Mouse (Mus musculus): Measurements from ENCODE around the gene 1700080E11Rik. TPM values are rescaled to one million over a fixed set of nuclear protein-coding genes. Genes with fewer than 3 reads are reported as not detected.
"Not testable (repeated sequence)": the region's sequence is repeated elsewhere in the genome, so short reads cannot be mapped to it uniquely, and the experiment has no call there.

The 1700080E11Rik gene
- total and polyA plus RNA-seq, 2 experiments from 2014 or later, result not detected

DNA sequence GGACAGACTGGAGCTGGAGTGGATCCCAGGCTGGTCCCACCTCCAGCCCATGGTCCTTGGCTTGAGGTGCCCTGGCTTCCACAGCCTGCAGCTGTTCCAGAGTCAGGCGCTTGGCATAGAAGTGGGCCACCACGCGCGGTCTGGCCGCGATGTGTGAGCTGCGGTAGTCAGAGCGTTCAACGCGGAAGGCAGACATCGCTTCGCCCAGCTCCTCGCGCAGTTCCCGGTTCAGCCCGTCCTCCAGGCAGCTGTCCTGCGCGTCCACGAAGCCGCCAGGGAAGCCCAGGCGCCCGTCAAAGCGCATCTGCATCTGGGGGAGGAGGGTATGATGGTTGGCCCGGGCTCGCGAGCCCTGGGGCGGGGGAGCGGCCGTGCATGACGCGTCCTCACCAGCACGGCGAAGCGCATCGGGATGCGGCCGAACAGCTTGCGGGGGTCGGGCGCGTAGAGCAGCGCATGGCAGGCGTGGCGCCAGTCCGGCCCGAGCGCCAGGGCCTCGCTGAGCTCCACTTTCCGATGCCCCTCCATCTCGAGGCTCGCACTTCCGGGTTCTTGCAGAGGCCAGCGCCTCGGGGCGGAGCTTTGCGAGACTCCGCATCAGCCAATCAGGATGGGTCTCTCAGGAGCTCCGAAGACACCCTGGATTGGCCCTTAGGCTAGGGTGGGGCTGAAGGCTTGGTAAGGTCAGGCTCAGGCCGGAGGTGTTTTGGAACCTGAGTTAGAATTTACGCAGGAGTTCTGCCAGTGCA, 13.5 kb downstream of the 1700080E11Rik start, which contains the start of gene Nudt16:
TSS of gene Nudt16 (minus strand) at position 572 of the 749 bp plus-strand sequence.
- peak within 1 kb of the TSS; percentile 84 for H3K4me2 ChIP-seq (ENCODE audit: low read depth)
- H3K27me3 ChIP-seq (ENCODE audit: insufficient read depth, low read length), result no peaks in the 10 kb centered on the region
- peak within 1 kb of the TSS; percentile 89 for H3K9ac ChIP-seq
- H3K36me3 ChIP-seq (ENCODE audit: insufficient read depth), result no peaks in the 10 kb centered on the region
- ATAC-seq (peak; percentile 99), DNase-seq (peak; percentile 94)
- H3K4me1 ChIP-seq (ENCODE audit: insufficient read depth), result peaks cover 11% of the 10 kb centered on the region
- H3K27ac ChIP-seq (ENCODE audit: low read depth, low read length), result peak within 1 kb of the TSS; percentile 89
- no peak for TF ChIP-seq CTCF (IDR thresholded peaks at IDR 0.05; ENCODE audit: low read depth)
- 3% methylated on average over 60 of the region's 60 CpGs for WGBS
- no peaks in the 10 kb centered on the region for H3K9me3 ChIP-seq (ENCODE audit: low read length)
- peak within 1 kb of the TSS; percentile 79 for H3K4me3 ChIP-seq (ENCODE audit: low read depth, low read length)

DNA sequence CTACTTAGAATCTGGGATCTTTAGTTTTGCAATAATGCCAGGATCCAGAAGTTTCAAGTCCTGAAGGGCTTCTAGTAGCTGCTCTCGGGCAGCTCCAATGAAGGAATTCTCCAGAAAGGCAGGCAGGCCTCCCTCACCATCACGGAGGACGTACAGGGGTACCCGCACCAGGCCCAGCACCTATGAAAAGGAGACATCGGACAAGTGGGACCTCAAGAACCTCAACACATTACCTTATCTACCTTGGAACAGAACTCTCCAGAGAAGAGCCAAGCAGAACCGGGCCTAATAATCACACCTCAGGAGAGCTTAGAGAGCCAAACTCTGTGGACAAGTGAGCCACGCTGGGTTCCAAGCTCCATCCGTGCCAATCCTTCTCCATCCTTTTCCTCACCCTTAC, 14.6 kb downstream of the 1700080E11Rik start:
- WGBS, result 94% methylated on average over 8 of the region's 8 CpGs
- no peak for TF ChIP-seq CTCF (IDR thresholded peaks at IDR 0.05; ENCODE audit: low read depth)
- Histone ChIP-seq H3K27me3 (ENCODE audit: insufficient read depth, low read length) (no peaks in the 10 kb centered on the region), H3K27ac (ENCODE audit: low read depth, low read length) (no peak overlapping the region), H3K9ac (no peak overlapping the region), H3K36me3 (ENCODE audit: insufficient read depth) (no peaks in the 10 kb centered on the region), H3K4me1 (ENCODE audit: insufficient read depth) (peaks cover 11% of the 10 kb centered on the region), H3K4me2 (ENCODE audit: low read depth) (peak overlapping the region; percentile 84), H3K4me3 (ENCODE audit: low read depth, low read length) (no peak overlapping the region), H3K9me3 (ENCODE audit: low read length) (no peaks in the 10 kb centered on the region)
- ATAC-seq, result no peak
- DNase-seq, result no peak

DNA sequence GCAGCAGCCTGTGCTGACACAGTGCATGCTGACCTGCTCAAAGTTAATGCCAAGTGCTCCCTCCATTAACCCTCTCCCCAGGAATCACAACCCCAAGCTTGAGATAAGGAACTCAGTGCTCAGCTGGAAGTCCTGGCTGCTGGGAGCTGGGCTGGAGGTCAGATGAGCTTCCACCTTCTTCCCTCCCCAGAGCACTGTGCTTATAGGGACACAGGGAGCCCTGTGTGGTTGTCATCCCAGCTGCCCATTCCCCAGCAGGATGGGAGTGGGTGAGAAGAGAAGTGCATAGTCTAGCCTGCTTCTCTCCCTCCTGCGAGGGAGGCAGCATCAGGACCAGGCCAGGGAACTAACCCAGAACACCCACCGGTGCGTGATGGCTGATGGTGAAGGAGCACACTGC, 19.7 kb downstream of the 1700080E11Rik start:
- not testable (repeated sequence) for H3K9ac ChIP-seq; H3K36me3 ChIP-seq (ENCODE audit: insufficient read depth); ATAC-seq; H3K27ac ChIP-seq (ENCODE audit: low read depth, low read length); H3K4me3 ChIP-seq (ENCODE audit: low read depth, low read length); H3K9me3 ChIP-seq (ENCODE audit: low read length); H3K27me3 ChIP-seq (ENCODE audit: insufficient read depth, low read length); H3K4me2 ChIP-seq (ENCODE audit: low read depth); DNase-seq; H3K4me1 ChIP-seq (ENCODE audit: insufficient read depth)
- 95% methylated on average over 3 of the region's 3 CpGs for WGBS

DNA sequence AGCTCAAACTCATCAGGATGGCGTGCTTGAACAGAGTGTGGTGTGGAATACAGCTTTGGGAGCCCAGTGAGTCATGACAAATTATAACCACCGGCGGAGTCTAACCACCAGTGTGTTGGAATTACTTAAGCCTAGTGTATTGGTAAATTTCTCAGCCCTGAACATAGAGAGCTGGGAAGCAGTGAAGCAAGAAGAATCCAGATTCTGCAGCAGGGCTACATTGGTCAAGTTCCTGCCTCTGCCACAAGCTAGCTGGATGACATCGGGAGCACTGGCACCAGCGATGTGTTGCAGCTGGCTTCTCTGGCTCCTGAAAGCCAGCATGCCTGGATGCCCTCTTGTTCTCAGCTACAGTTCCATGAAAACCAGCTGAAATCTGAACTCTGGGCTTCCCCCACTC, 41.0 kb downstream of the 1700080E11Rik start:
- no peak overlapping the region for H3K9ac ChIP-seq
- no peak overlapping the region for H3K27ac ChIP-seq (ENCODE audit: low read depth, low read length)
- no peak for TF ChIP-seq CTCF (IDR thresholded peaks at IDR 0.05; ENCODE audit: low read depth)
- no peak overlapping the region for H3K4me3 ChIP-seq (ENCODE audit: low read depth, low read length)
- WGBS, result 78% methylated on average over 5 of the region's 5 CpGs
- ATAC-seq (no peak), DNase-seq (no peak)
- no peaks in the 10 kb centered on the region for H3K27me3 ChIP-seq (ENCODE audit: insufficient read depth, low read length)
- no peaks in the 10 kb centered on the region for H3K4me1 ChIP-seq (ENCODE audit: insufficient read depth)
- H3K9me3 ChIP-seq (ENCODE audit: low read length), result no peaks in the 10 kb centered on the region
- no peak overlapping the region for H3K4me2 ChIP-seq (ENCODE audit: low read depth)
- no peaks in the 10 kb centered on the region for H3K36me3 ChIP-seq (ENCODE audit: insufficient read depth)

DNA sequence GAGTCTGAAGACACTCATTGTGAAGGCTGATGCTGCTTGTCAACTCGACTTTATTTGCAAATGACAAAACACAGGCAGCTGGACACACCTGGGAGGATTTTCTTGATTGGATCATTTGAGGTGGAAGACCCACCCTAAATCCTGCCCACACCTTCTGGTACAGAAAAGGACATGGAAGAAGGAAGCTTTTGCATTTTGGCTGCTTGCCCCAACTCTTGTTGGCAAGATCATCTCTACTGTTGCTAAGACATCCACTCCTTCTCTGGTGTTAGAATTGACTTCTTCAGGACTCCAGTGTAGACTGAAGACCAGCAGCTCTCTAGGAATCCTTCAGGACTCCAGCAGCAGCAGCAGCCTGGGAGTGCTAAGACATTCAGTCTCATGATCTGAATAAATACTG, 43.0 kb downstream of the 1700080E11Rik start:
- no peak for ATAC-seq

DNA sequence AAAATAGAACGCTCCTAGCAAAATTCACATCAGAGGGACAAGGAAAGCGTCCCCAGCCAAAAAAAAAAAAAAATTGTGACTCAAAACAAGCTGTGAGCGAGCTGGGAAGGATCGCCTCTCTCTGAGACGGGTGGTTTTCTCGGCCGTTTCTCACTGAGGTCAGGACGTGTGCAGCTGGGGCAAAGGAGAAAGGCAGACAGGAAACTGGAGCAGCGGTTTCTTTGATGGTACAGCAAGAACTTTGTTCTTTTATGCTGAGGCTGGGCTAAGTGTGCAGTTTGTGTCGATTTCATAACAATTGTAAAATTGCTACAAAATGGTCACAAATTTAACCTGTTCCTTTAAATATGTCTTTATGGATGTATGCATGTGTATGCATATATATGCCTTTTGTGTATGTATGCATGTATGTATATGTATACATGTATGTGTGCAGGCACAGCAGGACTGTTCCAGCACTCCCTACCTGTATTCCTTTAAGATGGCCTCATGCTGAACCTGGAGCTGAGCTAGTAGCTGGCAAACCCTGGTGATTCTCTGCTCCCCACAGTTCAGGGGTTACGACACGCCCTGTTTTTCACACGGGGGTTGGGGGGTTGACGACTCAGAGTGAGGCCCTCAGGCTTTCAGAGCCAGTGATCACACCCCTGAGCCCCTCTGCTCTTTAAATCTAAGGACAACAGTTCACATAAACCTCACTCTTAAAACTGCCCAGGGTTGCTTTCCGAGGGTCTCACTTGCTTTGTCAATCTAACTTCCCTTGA, 43.9 kb downstream of the 1700080E11Rik start:
- ATAC-seq, result no peak

More for the DNA sequence above, 43.0 kb downstream of the 1700080E11Rik start:
- Histone ChIP-seq H3K27ac (ENCODE audit: low read depth, low read length) (no peak overlapping the region), H3K9me3 (ENCODE audit: low read length) (no peaks in the 10 kb centered on the region), H3K9ac (no peak overlapping the region), H3K4me3 (ENCODE audit: low read depth, low read length) (no peak overlapping the region), H3K4me2 (ENCODE audit: low read depth) (no peak overlapping the region), H3K27me3 (ENCODE audit: insufficient read depth, low read length) (no peaks in the 10 kb centered on the region), H3K36me3 (ENCODE audit: insufficient read depth) (no peaks in the 10 kb centered on the region), H3K4me1 (ENCODE audit: insufficient read depth) (no peaks in the 10 kb centered on the region)
- TF ChIP-seq CTCF (IDR thresholded peaks at IDR 0.05; ENCODE audit: low read depth), result no peak
- WGBS, result 54% methylated on average over 1 of the region's 1 CpGs
- DNase-seq, result no peak

More for the DNA sequence above, 43.9 kb downstream of the 1700080E11Rik start:
- no peak overlapping the region for H3K4me2 ChIP-seq (ENCODE audit: low read depth)
- no peak for DNase-seq
- H3K4me3 ChIP-seq (ENCODE audit: low read depth, low read length), result no peak overlapping the region
- no peak overlapping the region for H3K27ac ChIP-seq (ENCODE audit: low read depth, low read length)
- H3K4me1 ChIP-seq (ENCODE audit: insufficient read depth), result no peaks in the 10 kb centered on the region
- H3K9ac ChIP-seq, result no peak overlapping the region
- H3K36me3 ChIP-seq (ENCODE audit: insufficient read depth), result no peaks in the 10 kb centered on the region
- WGBS, result 74% methylated on average over 15 of the region's 15 CpGs
- H3K9me3 ChIP-seq (ENCODE audit: low read length), result no peaks in the 10 kb centered on the region
- TF ChIP-seq CTCF (IDR thresholded peaks at IDR 0.05; ENCODE audit: low read depth), result no peak
- H3K27me3 ChIP-seq (ENCODE audit: insufficient read depth, low read length), result no peaks in the 10 kb centered on the region

Other genes with a start within 250 kb of the 1700080E11Rik start
- 89.8 and 96.7 TPM in 2 replicates for gene Mrpl3, start 91.9 kb downstream of the 1700080E11Rik start, total RNA-seq (2014; rRNA removed)
- gene Mrpl3, start 91.9 kb downstream of the 1700080E11Rik start, polyA plus RNA-seq (2015; fragmentation: Nextera tagmentation; extraction: Ambion mirVana), result 101 and 107 TPM in 2 replicates
- 27.9 and 33.1 TPM in 2 replicates for gene Nudt16, start 13.3 kb downstream of the 1700080E11Rik start, total RNA-seq (2014; rRNA removed)
- gene Nudt16, start 13.3 kb downstream of the 1700080E11Rik start, polyA plus RNA-seq (2015; fragmentation: Nextera tagmentation; extraction: Ambion mirVana), result 37.8 and 42.1 TPM in 2 replicates